Mouse (Mus musculus) neural tube, embryonic 14.5 days (tissue): Measurements from ENCODE around the gene Slc35e3. TPM values are rescaled to one million over a fixed set of nuclear protein-coding genes. Genes with fewer than 3 reads are reported as not detected.

Source experiments
- ATAC-seq: fragments of 200-750 bp; cut with Nextera tagmentation; 2 replicates; pipeline ENCODE4 v1.8.0; 2017; ENCODE audit warnings: low read depth, mild to moderate bottlenecking, moderate TSS enrichment, moderate library complexity
- H3K27ac ChIP-seq: fragments of 300-500 bp; sonication (generic); 2 replicates; pipeline ENCODE4 v1.5.1; 2014; ENCODE audit warnings: low read depth, mild to moderate bottlenecking, control low read depth, low read length, moderate library complexity, mixed read lengths
- H3K27me3 ChIP-seq: fragments of 300-500 bp; sonication (generic); 2 replicates; pipeline ENCODE4 v1.6.1; 2014; ENCODE audit warnings: low read length; ENCODE audit not compliant: control insufficient read depth, insufficient read depth
- H3K36me3 ChIP-seq: fragments of 300-500 bp; sonication (generic); 2 replicates; pipeline ENCODE4 v1.6.1; 2014; ENCODE audit warnings: low read length, mixed read lengths; ENCODE audit not compliant: control insufficient read depth, insufficient read depth
- H3K4me1 ChIP-seq: fragments of 300-500 bp; sonication (generic); 2 replicates; pipeline ENCODE4 v1.6.1; 2014; ENCODE audit warnings: low read length; ENCODE audit not compliant: control insufficient read depth, insufficient read depth
- H3K4me2 ChIP-seq: fragments of 300-500 bp; sonication (generic); 2 replicates; pipeline ENCODE4 v1.6.1; 2014; ENCODE audit warnings: mild to moderate bottlenecking, low read depth, low read length, control low read depth
- H3K4me3 ChIP-seq: fragments of 300-500 bp; sonication (generic); 2 replicates; pipeline ENCODE4 v1.5.1; 2014; ENCODE audit warnings: low read depth, low read length, control low read depth, mixed read lengths
- H3K9ac ChIP-seq: fragments of 300-500 bp; sonication (generic); replicated peaks from 2 replicates; pipeline ENCODE4 v1.6.1; 2014; ENCODE audit warnings: low read depth, mild to moderate bottlenecking, control low read depth, low read length, mixed read lengths
- H3K9me3 ChIP-seq: fragments of 300-500 bp; sonication (generic); 2 replicates; pipeline ENCODE4 v1.6.1; 2016; ENCODE audit warnings: low read length; ENCODE audit not compliant: control insufficient read depth
- WGBS: fragments of 180-500 bp; shearing (Covaris S2); extraction: QIAGEN DNeasy Blood & Tissue Kit; methylation state at CpG from one replicate; pipeline ENCODE4 v1.1.7; 2014; 5-methylcytosine and 5-hydroxymethylcytosine counted together
- polyA plus RNA-seq: library from polyadenylated mRNA; unstranded; fragments of >200 nt; fragmentation: Nextera tagmentation; extraction: Ambion mirVana; gene quantifications from 2 replicates; pipeline ENCODE4 v1.2.1, GENCODE M21; 2014

The Slc35e3 gene
- polyA plus RNA-seq, 1 experiment from 2014 or later: 20.5 TPM

DNA sequence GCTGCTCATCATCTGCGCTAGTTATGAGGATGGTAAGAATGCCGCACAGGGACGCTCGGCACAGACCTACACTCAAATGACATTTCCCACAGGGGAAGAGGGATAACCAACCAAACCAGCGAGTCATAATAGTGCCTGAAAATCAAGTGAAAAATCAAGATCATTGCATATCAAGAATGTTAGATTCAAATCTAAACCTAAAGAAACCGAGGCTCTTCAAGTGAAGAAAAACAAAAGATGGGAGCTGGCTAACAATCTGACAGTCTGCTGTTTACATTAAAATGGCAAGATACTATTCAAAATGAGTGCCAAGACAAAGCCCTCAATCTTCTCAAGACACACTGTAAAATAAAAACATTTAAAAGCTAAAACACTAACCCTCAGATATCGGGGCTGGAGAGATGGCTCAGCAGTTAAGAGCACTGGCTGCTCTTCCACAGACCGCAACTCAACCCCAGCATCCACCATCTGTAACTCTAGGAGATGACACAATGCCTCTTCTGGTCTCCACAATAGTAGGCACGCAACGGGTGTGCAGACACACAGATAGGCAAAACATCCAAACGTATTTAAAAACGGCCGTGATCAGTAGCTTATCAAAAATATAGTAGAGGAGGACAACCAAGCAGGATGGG, 37.7 kb upstream of the Slc35e3 start:
- H3K9ac ChIP-seq: no peak overlapping the region
- H3K4me1 ChIP-seq: no peaks in the 10 kb centered on the region
- no peak overlapping the region for H3K27ac ChIP-seq
- H3K36me3 ChIP-seq: peaks cover 25% of the 10 kb centered on the region
- H3K4me2 ChIP-seq: no peak overlapping the region
- no peak overlapping the region for H3K4me3 ChIP-seq
- WGBS: 97% methylated on average over 13 of the region's 13 CpGs
- no peaks in the 10 kb centered on the region for H3K9me3 ChIP-seq
- H3K27me3 ChIP-seq: no peaks in the 10 kb centered on the region
- ATAC-seq: no peak

DNA sequence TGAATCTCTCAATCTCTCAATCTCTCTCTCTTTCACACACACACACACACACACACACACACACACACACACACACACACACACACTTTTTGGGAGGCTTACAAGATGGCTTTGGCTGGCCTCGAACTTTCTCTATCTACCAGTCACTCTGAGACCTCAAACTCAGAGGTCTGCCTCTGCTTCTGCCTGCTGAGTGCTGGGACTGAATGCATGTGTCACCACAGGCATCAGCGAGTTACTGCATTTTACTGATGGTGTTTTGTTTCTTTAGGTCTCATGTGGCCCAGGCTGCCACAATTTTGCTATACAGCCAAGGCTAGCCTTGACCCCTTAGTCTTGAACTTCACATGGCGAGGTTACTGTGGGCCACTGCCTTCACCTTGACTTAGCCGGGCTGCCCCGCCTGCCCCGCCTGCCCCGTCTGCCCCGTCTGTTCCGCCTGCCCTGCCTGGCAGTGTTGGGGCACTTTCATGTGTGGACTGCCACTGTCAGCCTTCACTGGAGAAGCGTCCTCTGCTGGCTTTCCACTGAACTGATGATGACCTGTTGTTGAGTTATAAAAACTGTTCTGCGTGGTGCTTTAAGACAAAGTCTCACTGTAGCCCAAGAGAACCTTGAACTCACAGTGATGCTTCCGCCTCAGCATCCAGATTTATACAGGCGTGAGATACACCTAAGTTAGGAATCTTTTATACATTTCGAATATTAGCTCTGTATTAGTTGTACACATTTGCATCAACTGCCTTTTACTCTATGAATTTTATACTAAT, 36.5 kb upstream of the Slc35e3 start:
- Histone ChIP-seq H3K4me1 (no peaks in the 10 kb centered on the region), H3K4me3 (no peak overlapping the region), H3K27me3 (no peaks in the 10 kb centered on the region), H3K36me3 (peaks cover 25% of the 10 kb centered on the region), H3K9me3 (no peaks in the 10 kb centered on the region), H3K9ac (no peak overlapping the region), H3K4me2 (no peak overlapping the region), H3K27ac (no peak overlapping the region)
- WGBS: 96% methylated on average over 14 of the region's 14 CpGs
- no peak for ATAC-seq

DNA sequence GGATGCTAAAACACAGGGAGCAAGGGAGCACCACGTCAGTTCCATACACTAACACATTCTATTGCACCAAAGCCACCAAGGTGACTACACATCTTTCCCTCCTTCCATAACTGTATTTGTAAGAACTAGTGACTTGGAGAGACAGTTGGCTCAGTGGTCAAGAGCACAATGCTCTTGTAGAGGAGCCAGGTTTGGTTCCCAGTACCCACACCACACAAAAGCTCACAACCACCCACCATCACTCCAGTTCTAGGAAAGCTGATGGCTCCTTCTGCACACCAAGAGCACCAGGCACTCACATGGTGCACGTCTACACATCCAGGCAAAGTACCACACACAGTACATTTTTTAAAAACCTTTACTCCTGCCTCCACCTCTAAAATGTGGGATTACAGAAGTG, 35.9 kb upstream of the Slc35e3 start:
- Histone ChIP-seq H3K36me3 (peaks cover 25% of the 10 kb centered on the region), H3K9me3 (no peaks in the 10 kb centered on the region), H3K27ac (no peak overlapping the region), H3K4me1 (no peaks in the 10 kb centered on the region), H3K4me2 (no peak overlapping the region), H3K4me3 (no peak overlapping the region), H3K27me3 (no peaks in the 10 kb centered on the region), H3K9ac (no peak overlapping the region)
- ATAC-seq: no peak
- 93% methylated on average over 2 of the region's 2 CpGs for WGBS

DNA sequence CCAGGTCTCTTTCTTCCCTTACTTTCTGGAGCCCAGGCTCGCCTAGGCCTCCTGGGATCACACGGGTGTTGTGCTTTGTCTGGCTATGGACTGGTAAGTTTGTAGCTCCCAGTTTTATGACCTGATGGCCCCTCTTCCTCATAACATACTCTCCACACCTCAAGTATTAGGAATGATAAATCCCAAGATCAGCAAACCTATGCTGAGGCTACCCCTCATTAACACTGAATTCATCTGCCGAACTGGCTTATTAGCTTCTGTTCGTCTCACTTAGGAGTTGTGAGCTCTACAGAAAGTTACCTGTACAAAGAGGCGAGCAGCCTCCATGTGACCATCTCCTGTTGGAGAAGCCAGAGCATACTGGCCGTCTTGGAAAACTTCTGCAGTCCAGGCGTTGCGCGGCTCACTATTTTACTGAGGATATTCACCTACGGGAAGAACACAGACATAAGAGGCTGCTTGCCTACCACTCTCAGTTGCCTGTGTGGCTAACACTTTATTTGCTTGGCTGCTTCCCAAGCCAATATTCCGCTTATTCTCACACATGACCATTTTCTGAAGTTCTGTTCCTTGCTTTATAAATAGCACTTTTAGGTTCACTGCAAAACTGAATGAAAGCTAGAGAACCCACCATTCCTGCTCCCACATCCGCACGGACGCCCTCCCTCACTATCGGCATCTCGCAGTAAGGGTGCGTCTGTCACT, 35.0 kb upstream of the Slc35e3 start:
- Histone ChIP-seq H3K9ac (no peak overlapping the region), H3K36me3 (peaks cover 23% of the 10 kb centered on the region), H3K4me2 (no peak overlapping the region), H3K27ac (no peak overlapping the region), H3K4me1 (no peaks in the 10 kb centered on the region), H3K27me3 (no peaks in the 10 kb centered on the region), H3K4me3 (no peak overlapping the region), H3K9me3 (no peaks in the 10 kb centered on the region)
- 93% methylated on average over 17 of the region's 17 CpGs for WGBS
- ATAC-seq: no peak

DNA sequence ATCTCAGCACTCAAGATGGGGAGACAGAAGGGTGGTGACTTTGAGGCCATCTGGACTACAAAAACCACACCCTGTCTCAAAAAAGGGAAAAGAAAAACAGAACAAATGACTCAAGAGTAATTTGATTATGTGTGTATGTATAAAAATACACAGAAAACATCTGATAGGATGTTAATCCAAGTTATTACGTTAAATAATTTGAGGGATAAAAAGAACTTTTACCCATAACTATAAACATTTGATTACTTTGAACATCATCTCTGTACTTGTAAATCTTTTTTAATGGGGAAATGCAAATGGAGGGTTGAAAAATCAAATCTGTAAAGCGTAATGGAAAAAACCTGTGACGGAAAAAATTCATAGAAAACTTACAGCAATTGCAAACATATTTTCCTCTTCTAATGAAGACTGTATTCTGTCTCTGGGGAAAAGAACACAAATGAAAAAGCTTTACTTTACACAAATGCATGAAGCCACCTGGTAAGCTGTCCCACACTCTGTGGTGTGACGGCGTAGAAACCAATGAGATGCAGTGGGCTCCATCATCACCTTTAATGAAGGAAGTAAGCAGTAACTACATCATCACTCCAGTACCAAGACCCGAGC, 34.2 kb upstream of the Slc35e3 start:
- no peak for ATAC-seq
- WGBS: 94% methylated on average over 6 of the region's 6 CpGs
- Histone ChIP-seq H3K27ac (no peak overlapping the region), H3K4me3 (no peak overlapping the region), H3K4me1 (no peaks in the 10 kb centered on the region), H3K27me3 (no peaks in the 10 kb centered on the region), H3K9me3 (no peaks in the 10 kb centered on the region), H3K36me3 (peaks cover 26% of the 10 kb centered on the region), H3K9ac (no peak overlapping the region), H3K4me2 (no peak overlapping the region)

DNA sequence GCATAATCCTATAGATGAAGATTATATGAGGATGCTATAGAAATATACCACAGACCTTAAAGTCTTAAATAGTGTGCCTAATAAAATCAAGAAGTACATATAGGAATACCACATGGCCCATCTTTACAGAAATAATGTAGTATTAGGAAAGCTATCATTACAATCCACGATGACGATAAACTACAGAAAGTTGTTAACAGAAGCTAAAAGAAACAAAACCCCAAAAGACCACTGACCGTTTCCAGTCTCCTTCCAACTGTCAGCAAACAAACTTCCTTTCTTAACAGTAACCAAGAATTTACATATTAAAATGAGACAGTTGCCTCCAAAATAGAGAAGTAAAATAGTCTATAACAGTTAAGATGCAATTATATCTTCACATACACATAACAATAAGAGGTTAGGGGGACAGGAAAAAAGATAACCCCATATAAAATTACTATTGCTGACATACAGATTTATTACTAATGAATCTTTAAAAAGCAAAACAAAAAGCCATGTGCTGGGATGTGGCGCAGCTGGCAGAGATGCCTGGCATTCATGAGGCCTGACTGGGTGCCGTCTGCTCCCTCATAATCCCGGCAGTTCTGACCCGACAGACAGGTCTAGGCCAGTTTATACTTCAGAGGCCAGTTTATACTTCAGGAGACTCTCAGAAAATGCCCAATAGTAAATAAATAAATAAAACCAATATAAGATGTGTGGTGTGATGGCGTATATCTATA, 33.6 kb upstream of the Slc35e3 start:
- no peaks in the 10 kb centered on the region for H3K4me1 ChIP-seq
- H3K27ac ChIP-seq: no peak overlapping the region
- H3K9me3 ChIP-seq: no peaks in the 10 kb centered on the region
- H3K4me3 ChIP-seq: no peak overlapping the region
- peaks cover 20% of the 10 kb centered on the region for H3K36me3 ChIP-seq
- H3K4me2 ChIP-seq: no peak overlapping the region
- ATAC-seq: no peak
- no peaks in the 10 kb centered on the region for H3K27me3 ChIP-seq
- 80% methylated on average over 8 of the region's 8 CpGs for WGBS
- no peak overlapping the region for H3K9ac ChIP-seq

DNA sequence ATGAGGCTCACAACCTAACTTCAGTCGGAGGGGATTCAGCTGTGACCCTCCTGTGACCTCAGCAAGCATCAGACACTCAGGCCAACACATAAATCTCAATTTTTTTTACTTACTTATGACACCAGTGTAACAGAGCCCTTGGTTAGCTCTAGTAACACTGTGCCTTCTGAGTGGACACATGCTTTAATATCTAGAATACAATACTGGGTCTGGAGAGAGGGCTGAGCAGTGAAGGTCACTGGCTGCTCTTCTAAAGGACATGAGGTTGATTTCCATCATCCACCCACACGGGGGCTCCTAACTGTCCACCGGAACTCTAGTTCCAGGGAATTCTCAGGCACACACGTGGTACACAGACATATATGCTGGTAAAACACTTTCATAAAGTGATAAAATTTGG, 32.8 kb upstream of the Slc35e3 start:
- no peaks in the 10 kb centered on the region for H3K4me1 ChIP-seq
- no peak overlapping the region for H3K4me3 ChIP-seq
- H3K9me3 ChIP-seq: no peaks in the 10 kb centered on the region
- H3K9ac ChIP-seq: no peak overlapping the region
- H3K4me2 ChIP-seq: no peak overlapping the region
- H3K36me3 ChIP-seq: peaks cover 25% of the 10 kb centered on the region
- no peaks in the 10 kb centered on the region for H3K27me3 ChIP-seq
- WGBS: 86% methylated on average over 4 of the region's 4 CpGs
- no peak overlapping the region for H3K27ac ChIP-seq
- ATAC-seq: no peak

DNA sequence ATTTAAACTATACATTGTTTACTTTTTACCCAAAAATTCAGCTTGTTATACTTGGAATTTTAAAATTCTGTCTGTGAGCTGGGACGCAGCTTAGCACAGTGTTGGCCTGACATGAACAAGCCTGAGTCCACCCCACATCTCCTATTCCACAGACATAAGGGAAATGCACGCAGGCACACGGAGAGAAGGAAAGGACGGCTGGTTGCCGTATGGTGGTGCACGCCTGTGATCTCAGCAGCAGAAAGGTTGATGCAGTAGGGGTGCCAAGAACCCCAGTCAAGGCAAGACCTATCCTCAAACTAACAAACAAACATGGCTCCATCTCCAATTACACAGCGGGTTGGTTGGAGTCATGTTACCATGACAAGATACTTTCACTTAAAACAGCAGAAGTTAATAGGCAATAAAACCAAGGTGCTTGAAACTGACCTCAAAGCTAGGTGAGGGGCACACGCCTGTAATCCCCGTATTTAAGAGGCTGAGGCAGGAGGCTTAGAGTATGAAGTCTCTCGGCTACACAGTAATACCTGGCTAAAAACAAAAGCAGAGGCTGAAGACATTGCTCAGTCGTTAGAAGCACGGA, 32.3 kb upstream of the Slc35e3 start:
- ATAC-seq: no peak
- Histone ChIP-seq H3K36me3 (peaks cover 27% of the 10 kb centered on the region), H3K9me3 (no peaks in the 10 kb centered on the region), H3K4me3 (no peak overlapping the region), H3K9ac (no peak overlapping the region), H3K27me3 (no peaks in the 10 kb centered on the region), H3K27ac (no peak overlapping the region), H3K4me1 (no peaks in the 10 kb centered on the region), H3K4me2 (no peak overlapping the region)
- WGBS: 96% methylated on average over 12 of the region's 12 CpGs
